22 mouse cellular contexts compared by ENCODE assay signal in the genomic region with DNA sequence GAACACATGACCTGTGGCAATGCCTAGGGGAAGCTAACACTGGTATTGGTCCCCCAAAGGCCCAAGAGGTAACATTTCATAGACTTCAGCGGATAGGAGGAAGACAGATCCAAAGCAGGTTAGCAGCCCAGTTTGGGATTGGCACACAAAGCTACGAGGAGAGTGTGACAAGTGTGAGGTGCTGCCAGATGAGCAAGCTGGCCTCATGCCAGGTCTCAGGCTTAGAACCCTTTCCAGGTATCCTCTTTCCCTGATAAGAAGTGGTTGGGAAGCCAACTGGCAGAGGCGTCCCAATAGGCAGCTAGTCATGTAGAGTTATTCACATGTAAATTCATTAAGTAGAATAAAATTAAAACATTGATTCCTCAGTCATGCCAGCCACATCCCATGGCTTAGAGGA.
DNase-seq lines count a peak whose midpoint lies in the region; ATAC-seq and TF ChIP-seq lines count a peak whose summit lies in the region.
"Had no signal": no experiment of that assay in that cellular context is flagged by ENCODE, and none has a peak within 500 bp of the region (broad histone marks: within the 10 kb centered on the region; RNA-seq: fewer than 3 reads in every experiment).

No protein-coding gene starts in this region.

- H3K9me3 ChIP-seq in heart, embryonic 12.5 days (replicated peaks), result no peaks in the 10 kb centered on the region
- H3K9me3 ChIP-seq in liver, embryonic 12.5 days (replicated peaks), result no peaks in the 10 kb centered on the region
- H3K9me3 ChIP-seq in heart, embryonic 15.5 days (replicated peaks), result no peaks in the 10 kb centered on the region
- H3K9me3 ChIP-seq in forebrain, embryonic 13.5 days (replicated peaks), result no peaks in the 10 kb centered on the region
- H3K9me3 ChIP-seq: embryonic facial prominence, embryonic 13.5 days; forebrain, embryonic 12.5 days; hindbrain, embryonic 15.5 days had no signal

- H3K4me2 ChIP-seq in heart, embryonic 12.5 days, result no peak overlapping the region
- no peak overlapping the region for H3K4me2 ChIP-seq in liver, embryonic 12.5 days
- no peak overlapping the region for H3K4me2 ChIP-seq in heart, embryonic 15.5 days
- no peak overlapping the region for H3K4me2 ChIP-seq in forebrain, embryonic 13.5 days
- H3K4me2 ChIP-seq: embryonic facial prominence, embryonic 13.5 days; forebrain, embryonic 12.5 days; hindbrain, embryonic 15.5 days had no signal

- H3K4me1 ChIP-seq in heart, embryonic 12.5 days (replicated peaks), result no peaks in the 10 kb centered on the region
- H3K4me1 ChIP-seq in liver, adult 2 months (ENCODE audit: control insufficient read depth, insufficient read depth, low read length), result no peaks in the 10 kb centered on the region
- H3K4me1 ChIP-seq in liver, embryonic 12.5 days, result no peaks in the 10 kb centered on the region
- H3K4me1 ChIP-seq in heart, embryonic 15.5 days (replicated peaks), result no peaks in the 10 kb centered on the region
- peaks cover 8% of the 10 kb centered on the region for H3K4me1 ChIP-seq in forebrain, embryonic 13.5 days
- H3K4me1 ChIP-seq: embryonic facial prominence, embryonic 13.5 days had no signal

- intact Hi-C loops in heart, postnatal 36 days (cut with DNase I), result no loop called here

- H3K27me3 ChIP-seq in heart, embryonic 12.5 days (replicated peaks), result no peaks in the 10 kb centered on the region
- no peaks in the 10 kb centered on the region for H3K27me3 ChIP-seq in liver, adult 2 months (ENCODE audit: control insufficient read depth, insufficient read depth, low read length)
- H3K27me3 ChIP-seq in liver, embryonic 12.5 days (replicated peaks), result no peaks in the 10 kb centered on the region
- no peaks in the 10 kb centered on the region for H3K27me3 ChIP-seq in heart, embryonic 15.5 days
- no peaks in the 10 kb centered on the region for H3K27me3 ChIP-seq in forebrain, embryonic 13.5 days
- H3K27me3 ChIP-seq: CH12.LX; embryonic facial prominence, embryonic 13.5 days; forebrain, embryonic 12.5 days; hindbrain, embryonic 15.5 days had no signal

- H3K4me3 ChIP-seq in heart, embryonic 12.5 days, result no peak overlapping the region
- no peak overlapping the region for H3K4me3 ChIP-seq in liver, adult 2 months (ENCODE audit: insufficient read depth, low read depth, low read length)
- H3K4me3 ChIP-seq in liver, embryonic 12.5 days, result no peak overlapping the region
- no peak overlapping the region for H3K4me3 ChIP-seq in heart, embryonic 15.5 days
- H3K4me3 ChIP-seq in forebrain, embryonic 13.5 days, result no peak overlapping the region
- H3K4me3 ChIP-seq: embryonic facial prominence, embryonic 13.5 days; forebrain, embryonic 12.5 days; hindbrain, embryonic 15.5 days had no signal

- no peak for TF ChIP-seq CTCF in liver, adult 2 months (IDR thresholded peaks at IDR 0.05; ENCODE audit: low read depth, low read length)

- DNase-seq in heart, adult 11 months, result peak; percentile 91
- DNase-seq in liver, adult 2 months (ENCODE audit: extremely low read depth, low read depth, low spot score), result peak; percentile 8
- peak; percentile 24 to 41 for DNase-seq in heart, postnatal 36 days
- no peak for DNase-seq in adrenal gland, adult (ENCODE audit: inconsistent age in 2 of 2, low spot score in 1 of 2)
- DNase-seq: adrenal gland, adult 2 months; adrenal gland, postnatal 25 days; cerebellum, adult 2 months; cerebellum, postnatal 36 days; forebrain, postnatal 0 days; gastrocnemius, postnatal 14 days; kidney, adult 2 months had no signal

- 57% methylated on average over 3 of the region's 3 CpGs for WGBS in heart, embryonic 12.5 days
- WGBS in liver, adult 2 months, result 81% methylated on average over 3 of the region's 3 CpGs
- WGBS in liver, embryonic 12.5 days (ENCODE audit: insufficient replicate concordance), result 78% methylated on average over 3 of the region's 3 CpGs
- WGBS in heart, embryonic 15.5 days, result 53% methylated on average over 3 of the region's 3 CpGs
- 79% methylated on average over 3 of the region's 3 CpGs for WGBS in forebrain, embryonic 13.5 days

- no peak for ATAC-seq in heart, embryonic 12.5 days (ENCODE audit: insufficient number of reproducible peaks, low FRiP score)
- ATAC-seq in liver, embryonic 12.5 days, result no peak
- ATAC-seq in heart, embryonic 15.5 days (replicated peaks; ENCODE audit: insufficient number of reproducible peaks, insufficient read depth, low FRiP score, low read depth), result 0 out of 2 replicates have a peak, but pooled peaks have one; percentile 18
- ATAC-seq in forebrain, embryonic 13.5 days, result no peak
- ATAC-seq: activated CD4-positive, CD25-positive, alpha-beta regulatory T cell, adult 4 months; forebrain, postnatal 0 days; intestine, embryonic 16.5 days; Patski had no signal

- no peak overlapping the region for H3K9ac ChIP-seq in heart, embryonic 12.5 days
- no peak overlapping the region for H3K9ac ChIP-seq in liver, adult 2 months (ENCODE audit: low read depth, low read length)
- no peak overlapping the region for H3K9ac ChIP-seq in liver, embryonic 12.5 days
- no peak overlapping the region for H3K9ac ChIP-seq in heart, embryonic 15.5 days
- H3K9ac ChIP-seq in forebrain, embryonic 13.5 days, result no peak overlapping the region
- H3K9ac ChIP-seq: embryonic facial prominence, embryonic 13.5 days; forebrain, embryonic 12.5 days; forebrain, postnatal 0 days; hindbrain, embryonic 15.5 days had no signal

- H3K79me2 ChIP-seq in liver, adult 2 months (ENCODE audit: control insufficient read depth, insufficient read depth, low read length), result no peaks in the 10 kb centered on the region

- H3K27ac ChIP-seq in heart, embryonic 12.5 days (ENCODE audit: poor library complexity, severe bottlenecking), result no peak overlapping the region
- H3K27ac ChIP-seq in liver, adult 2 months (replicated peaks; ENCODE audit: insufficient read depth, low read depth, low read length), result no peak overlapping the region
- no peak overlapping the region for H3K27ac ChIP-seq in liver, embryonic 12.5 days
- no peak overlapping the region for H3K27ac ChIP-seq in heart, embryonic 15.5 days
- H3K27ac ChIP-seq in forebrain, embryonic 13.5 days, result no peak overlapping the region
- H3K27ac ChIP-seq: embryonic facial prominence, embryonic 13.5 days; forebrain, embryonic 12.5 days; hindbrain, embryonic 15.5 days had no signal

- no peak for TF ChIP-seq POLR2A in liver, adult 2 months (IDR thresholded peaks at IDR 0.05; ENCODE audit: extremely low read depth, insufficient read depth, low read length)

- H3K36me3 ChIP-seq in heart, embryonic 12.5 days, result no peaks in the 10 kb centered on the region
- H3K36me3 ChIP-seq in liver, adult 2 months (ENCODE audit: control insufficient read depth, insufficient read depth, low read length), result no peaks in the 10 kb centered on the region
- no peaks in the 10 kb centered on the region for H3K36me3 ChIP-seq in liver, embryonic 12.5 days
- H3K36me3 ChIP-seq in heart, embryonic 15.5 days, result no peaks in the 10 kb centered on the region
- no peaks in the 10 kb centered on the region for H3K36me3 ChIP-seq in forebrain, embryonic 13.5 days (ENCODE audit: poor library complexity, severe bottlenecking)
- H3K36me3 ChIP-seq: embryonic facial prominence, embryonic 13.5 days; forebrain, embryonic 12.5 days; hindbrain, embryonic 15.5 days had no signal

Comparison
In these comparisons a context has a peak if more than half of its experiments do, and no peak if none do; other contexts are left out.
1. DNase-seq: peak in heart, adult 11 months (single experiment), liver, adult 2 months (single experiment) and heart, postnatal 36 days (2 of 2); none in adrenal gland, adult (0 of 2).